In genomic region chr9:55277562-55277961, GRCm38 (mm10) we compare ENCODE assay signal across 13 mouse cellular contexts. TPM values are rescaled to one million over a fixed set of nuclear protein-coding genes. Genes with fewer than 3 reads are reported as not detected.
A peak's percentile ranks its signal among the peaks of the same experiment; 100 is the strongest.
DNase-seq lines count a peak whose midpoint lies in the region; ATAC-seq and TF ChIP-seq lines count a peak whose summit lies in the region.
"Had no signal": no experiment of that assay in that cellular context is flagged by ENCODE, and none has a peak within 500 bp of the region (broad histone marks: within the 10 kb centered on the region; RNA-seq: fewer than 3 reads in every experiment).

No protein-coding gene starts in this region.

- no peaks in the 10 kb centered on the region for H3K27me3 ChIP-seq in lung, postnatal 0 days (replicated peaks; ENCODE audit: insufficient read depth, low read length)
- H3K27me3 ChIP-seq: midbrain, embryonic 12.5 days; neural tube, embryonic 12.5 days had no signal

- no peak for TF ChIP-seq CTCF in lung, adult 2 months (IDR thresholded peaks at IDR 0.05; ENCODE audit: insufficient read depth, low read length)
- TF ChIP-seq CTCF in lung, postnatal 0 days (IDR thresholded peaks at IDR 0.05): no peak

- H3K4me1 ChIP-seq in lung, adult 2 months (ENCODE audit: control insufficient read depth, insufficient read depth, low read length): no peaks in the 10 kb centered on the region
- H3K4me1 ChIP-seq in lung, postnatal 0 days (ENCODE audit: insufficient read depth, low read depth, low read length): no peaks in the 10 kb centered on the region
- H3K4me1 ChIP-seq: midbrain, embryonic 12.5 days; neural tube, embryonic 12.5 days had no signal

- H3K4me3 ChIP-seq in lung, adult 2 months (replicated peaks; ENCODE audit: extremely low read depth, low read depth, low read length): no peak overlapping the region
- H3K4me3 ChIP-seq in lung, postnatal 0 days (ENCODE audit: low read depth, low read length): no peak overlapping the region
- H3K4me3 ChIP-seq: hindbrain, embryonic 10.5 days; midbrain, embryonic 12.5 days; neural tube, embryonic 12.5 days had no signal

- no peaks in the 10 kb centered on the region for H3K9me3 ChIP-seq in lung, postnatal 0 days (ENCODE audit: low read length)
- H3K9me3 ChIP-seq: G1E; hindbrain, embryonic 10.5 days; midbrain, embryonic 12.5 days; neural tube, embryonic 12.5 days had no signal

- no peak overlapping the region for H3K9ac ChIP-seq in lung, postnatal 0 days (replicated peaks; ENCODE audit: low read depth)
- H3K9ac ChIP-seq: midbrain, embryonic 12.5 days; neural tube, embryonic 12.5 days had no signal

- WGBS in lung, adult 2 months: 63% methylated on average over 4 of the region's 4 CpGs
- WGBS in lung, postnatal 0 days: 60% methylated on average over 4 of the region's 4 CpGs

- no peaks in the 10 kb centered on the region for H3K36me3 ChIP-seq in lung, postnatal 0 days (ENCODE audit: insufficient read depth, low read length)
- H3K36me3 ChIP-seq: G1E; hindbrain, embryonic 10.5 days; midbrain, embryonic 12.5 days; neural tube, embryonic 12.5 days had no signal

- ATAC-seq in lung, postnatal 0 days: no peak

- no peak overlapping the region for H3K4me2 ChIP-seq in lung, postnatal 0 days (replicated peaks; ENCODE audit: low read depth, low read length)
- H3K4me2 ChIP-seq: midbrain, embryonic 12.5 days; neural tube, embryonic 12.5 days had no signal

- peak; percentile 9 for DNase-seq in gastrocnemius, adult 18-20 months (ENCODE audit: low spot score)
- DNase-seq in gastrocnemius, postnatal 25 days: no peak
- DNase-seq in lung, adult 2 months: peak; percentile 34
- no peak for DNase-seq in lung, postnatal 0 days (ENCODE audit: low spot score)
- peak; percentile 69 to 73 for DNase-seq in cerebellum, postnatal 14 days
- DNase-seq in skeletal muscle tissue, adult 2 months (ENCODE audit: low read depth, low spot score): peak; percentile 42
- no peak for DNase-seq in spleen, adult 18-20 months
- DNase-seq in natural killer cell, adult 2 months (ENCODE audit: low spot score in 2 of 2): no peak

- H3K27ac ChIP-seq in lung, postnatal 0 days (ENCODE audit: low read length): no peak overlapping the region
- H3K27ac ChIP-seq: hindbrain, embryonic 10.5 days; kidney, postnatal 0 days; midbrain, embryonic 12.5 days; neural tube, embryonic 12.5 days had no signal

- TF ChIP-seq EP300 in lung, postnatal 0 days (IDR thresholded peaks at IDR 0.05): no peak

- TF ChIP-seq POLR2A in lung, adult 2 months (IDR thresholded peaks at IDR 0.05; ENCODE audit: borderline replicate concordance, extremely low read depth, low read depth, low read length): no peak

RNA-seq across cellular contexts. Expression of gene Nrg4, which starts 49.1 kb away (rescaled TPM):
- 1 to 10 TPM; 1.2 to 1.8 TPM for total RNA-seq in gastrocnemius, adult 18-20 months (2021)
- total RNA-seq in gastrocnemius, postnatal 25 days (2021): 1 to 10 TPM in 1 of 2 experiments, not detected in 1; 1.3 TPM
- 3.5 and 3.7 TPM in 2 replicates for polyA plus RNA-seq in lung, adult 2 months (2012; rRNA removed)
- 1.2 and 1.4 TPM in 2 replicates for polyA plus RNA-seq in lung, postnatal 0 days (2015; fragmentation: Nextera tagmentation; extraction: Ambion mirVana)
- polyA plus RNA-seq: G1E had no signal

RNA-seq across cellular contexts. Expression of gene Tmem266, which starts 49.2 kb away (rescaled TPM):
- 10 to 100 TPM in 1 of 2 experiments, 1 to 10 TPM in 1; 2.2 to 10.3 TPM for total RNA-seq in gastrocnemius, adult 18-20 months (2021)
- under 1 TPM; 0.59 to 0.70 TPM for total RNA-seq in gastrocnemius, postnatal 25 days (2021)
- polyA plus RNA-seq in lung, adult 2 months (2012; rRNA removed): 0.29 and 0.33 TPM in 2 replicates
- polyA plus RNA-seq in lung, postnatal 0 days (2015; fragmentation: Nextera tagmentation; extraction: Ambion mirVana): 0.05 and 0.07 TPM in 2 replicates

Comparison
In these comparisons a context has a peak if more than half of its experiments do, and no peak if none do; other contexts are left out.
1. DNase-seq: peak in gastrocnemius, adult 18-20 months (single experiment), lung, adult 2 months (single experiment), cerebellum, postnatal 14 days (2 of 2) and skeletal muscle tissue, adult 2 months (single experiment); none in gastrocnemius, postnatal 25 days (single experiment), lung, postnatal 0 days (single experiment), spleen, adult 18-20 months (0 of 2) and natural killer cell, adult 2 months (0 of 2).